Mouse (Mus musculus) stomach, postnatal 0 days (tissue): ENCODE data around the gene 1110059E24Rik. TPM values are rescaled to one million over a fixed set of nuclear protein-coding genes. Genes with fewer than 3 reads are reported as not detected.

Experiments
- ATAC-seq: fragments of 200-750 bp; cut with Nextera tagmentation; 2 replicates; pipeline ENCODE4 v1.8.0; 2017; ENCODE audit not compliant: low FRiP score, low TSS enrichment
- DNase-seq: peaks from one replicate; pipeline ENCODE4 v3.0.0-alpha.2; 2016; ENCODE audit warnings: low spot score
- H3K27ac ChIP-seq: fragments of 300-500 bp; sonication (generic); replicated peaks from 2 replicates; pipeline ENCODE4 v1.5.1; 2014; ENCODE audit warnings: mild to moderate bottlenecking, control low read depth
- H3K27me3 ChIP-seq: fragments of 300-500 bp; sonication (generic); 2 replicates; pipeline ENCODE4 v1.6.1; 2014; ENCODE audit warnings: low read length; ENCODE audit not compliant: control insufficient read depth, insufficient read depth
- H3K36me3 ChIP-seq: fragments of 300-500 bp; sonication (generic); 2 replicates; pipeline ENCODE4 v1.6.1; 2014; ENCODE audit warnings: low read length, mixed read lengths; ENCODE audit not compliant: control insufficient read depth, insufficient read depth
- H3K4me1 ChIP-seq: fragments of 300-500 bp; sonication (generic); replicated peaks from 2 replicates; pipeline ENCODE4 v1.6.1; 2014; ENCODE audit warnings: antibody characterized with exemption; ENCODE audit not compliant: control insufficient read depth, insufficient read depth
- H3K4me2 ChIP-seq: fragments of 300-500 bp; sonication (generic); replicated peaks from 2 replicates; pipeline ENCODE4 v1.6.1; 2014; ENCODE audit warnings: low read depth, mild to moderate bottlenecking, control low read depth, moderate library complexity
- H3K4me3 ChIP-seq: fragments of 300-500 bp; sonication (generic); 2 replicates; pipeline ENCODE4 v1.5.1; 2014; ENCODE audit warnings: low read depth, low read length, control low read depth
- H3K9ac ChIP-seq: fragments of 300-500 bp; sonication (generic); 2 replicates; pipeline ENCODE4 v1.6.1; 2014; ENCODE audit warnings: mild to moderate bottlenecking, low read length, control low read depth, mixed read lengths
- H3K9me3 ChIP-seq: fragments of 300-500 bp; sonication (generic); 2 replicates; pipeline ENCODE4 v1.6.1; 2016; ENCODE audit warnings: low read length; ENCODE audit not compliant: control insufficient read depth
- CTCF ChIP-seq: IDR thresholded peaks from 2 replicates; pipeline ENCODE4 v1.5.1; 2016; ENCODE audit warnings: antibody characterized with exemption, low read depth, mild to moderate bottlenecking, moderate library complexity
- EP300 ChIP-seq: optimal IDR thresholded peaks from 2 replicates; pipeline ENCODE3; 2016; ENCODE audit warnings: antibody characterized with exemption
- WGBS: fragments of 180-500 bp; shearing (Covaris S2); extraction: QIAGEN DNeasy Blood & Tissue Kit; methylation state at CpG from one replicate; pipeline ENCODE4 v1.1.7; 2014; 5-methylcytosine and 5-hydroxymethylcytosine counted together
- polyA plus RNA-seq: library from polyadenylated mRNA; unstranded; fragments of >200 nt; fragmentation: Nextera tagmentation; extraction: Ambion mirVana; gene quantifications from 2 replicates; pipeline ENCODE4 v1.2.1, GENCODE M21; 2015

1110059E24Rik gene
- polyA plus RNA-seq, 1 experiment from 2014 or later, result 33.4 TPM

- H3K27ac ChIP-seq, result no peak overlapping the region
- TF ChIP-seq EP300 (no peak), CTCF (no peak)
- no peak for ATAC-seq
- no peaks in the 10 kb centered on the region for H3K27me3 ChIP-seq
- H3K4me2 ChIP-seq, result no peak overlapping the region
- no peaks in the 10 kb centered on the region for H3K4me1 ChIP-seq
- no peaks in the 10 kb centered on the region for H3K9me3 ChIP-seq
- no peaks in the 10 kb centered on the region for H3K36me3 ChIP-seq
- no peak overlapping the region for H3K9ac ChIP-seq
- H3K4me3 ChIP-seq, result no peak overlapping the region
- WGBS, result 78% methylated on average over 3 of the region's 3 CpGs
- DNase-seq, result no peak
Observed at GRCm38 (mm10) chr19:21623410-21624147, 29.2 kb downstream of the 1110059E24Rik start.

GRCm38 (mm10) chr19:21615801-21616200 lies 37.0 kb downstream of the 1110059E24Rik start:
- H3K27me3 ChIP-seq, result no peaks in the 10 kb centered on the region
- H3K9me3 ChIP-seq, result no peaks in the 10 kb centered on the region
- no peak overlapping the region for H3K4me2 ChIP-seq
- no peak overlapping the region for H3K4me3 ChIP-seq
- no peaks in the 10 kb centered on the region for H3K36me3 ChIP-seq
- H3K27ac ChIP-seq, result no peak overlapping the region
- H3K9ac ChIP-seq, result no peak overlapping the region
- TF ChIP-seq EP300 (no peak), CTCF (no peak)
- no peaks in the 10 kb centered on the region for H3K4me1 ChIP-seq
- DNase-seq, result no peak
- WGBS, result 93% methylated on average over 3 of the region's 3 CpGs
- ATAC-seq, result no peak

GRCm38 (mm10) chr19:21611725-21612575 lies 40.8 kb downstream of the 1110059E24Rik start:
- no peak overlapping the region for H3K4me3 ChIP-seq
- H3K27me3 ChIP-seq, result no peaks in the 10 kb centered on the region
- no peak for ATAC-seq
- no peak overlapping the region for H3K4me2 ChIP-seq
- H3K9ac ChIP-seq, result no peak overlapping the region
- DNase-seq, result no peak
- 74% methylated on average over 9 of the region's 9 CpGs for WGBS
- no peak overlapping the region for H3K27ac ChIP-seq
- H3K9me3 ChIP-seq, result no peaks in the 10 kb centered on the region
- H3K36me3 ChIP-seq, result no peaks in the 10 kb centered on the region
- H3K4me1 ChIP-seq, result no peaks in the 10 kb centered on the region
- TF ChIP-seq CTCF, result no peak
- TF ChIP-seq EP300, result no peak

- ATAC-seq (no peak), DNase-seq (no peak)
- H3K4me2 ChIP-seq, result no peak overlapping the region
- H3K4me3 ChIP-seq, result no peak overlapping the region
- TF ChIP-seq CTCF (no peak), EP300 (no peak)
- no peaks in the 10 kb centered on the region for H3K9me3 ChIP-seq
- WGBS, result 52% methylated on average over 6 of the region's 6 CpGs
- H3K36me3 ChIP-seq, result no peaks in the 10 kb centered on the region
- H3K4me1 ChIP-seq, result no peaks in the 10 kb centered on the region
- no peaks in the 10 kb centered on the region for H3K27me3 ChIP-seq
- H3K27ac ChIP-seq, result no peak overlapping the region
- no peak overlapping the region for H3K9ac ChIP-seq
Observed at GRCm38 (mm10) chr19:21611297-21611696, 41.5 kb downstream of the 1110059E24Rik start.

GRCm38 (mm10) chr19:21610240-21610639 lies 42.5 kb downstream of the 1110059E24Rik start:
- Histone ChIP-seq H3K9me3 (no peaks in the 10 kb centered on the region), H3K4me1 (no peaks in the 10 kb centered on the region), H3K27ac (no peak overlapping the region), H3K9ac (no peak overlapping the region), H3K4me3 (no peak overlapping the region), H3K27me3 (no peaks in the 10 kb centered on the region), H3K36me3 (no peaks in the 10 kb centered on the region), H3K4me2 (no peak overlapping the region)
- DNase-seq (no peak), ATAC-seq (no peak)
- no peak for TF ChIP-seq CTCF
- TF ChIP-seq EP300, result no peak
- WGBS, result 79% methylated on average over 6 of the region's 6 CpGs

- no peak for DNase-seq
- WGBS, result 66% methylated on average over 3 of the region's 3 CpGs
Observed at GRCm38 (mm10) chr19:21605294-21605693, 47.5 kb downstream of the 1110059E24Rik start.

More at GRCm38 (mm10) chr19:21605294-21605693, 47.5 kb downstream of the 1110059E24Rik start:
- H3K27me3 ChIP-seq, result no peaks in the 10 kb centered on the region
- no peaks in the 10 kb centered on the region for H3K4me1 ChIP-seq
- H3K36me3 ChIP-seq, result no peaks in the 10 kb centered on the region
- TF ChIP-seq EP300 (no peak), CTCF (no peak)
- H3K27ac ChIP-seq, result no peak overlapping the region
- no peak overlapping the region for H3K4me2 ChIP-seq
- H3K9me3 ChIP-seq, result no peaks in the 10 kb centered on the region
- no peak overlapping the region for H3K4me3 ChIP-seq
- no peak overlapping the region for H3K9ac ChIP-seq
- no peak for ATAC-seq
